Mouse (Mus musculus) CD4-positive naive resting alpha-beta T cell, adult 57 days (primary cell): ENCODE data around the gene Bcl2a1a. TPM values are rescaled to one million over a fixed set of nuclear protein-coding genes. Genes with fewer than 3 reads are reported as not detected.

Source experiments
- total RNA-seq: library from RNA; stranded (reverse); gene quantifications from one replicate; pipeline ENCODE4 v1.2.4, GENCODE M21; 2023

Gene Bcl2a1a
- 13.5 TPM for total RNA-seq

DNA sequence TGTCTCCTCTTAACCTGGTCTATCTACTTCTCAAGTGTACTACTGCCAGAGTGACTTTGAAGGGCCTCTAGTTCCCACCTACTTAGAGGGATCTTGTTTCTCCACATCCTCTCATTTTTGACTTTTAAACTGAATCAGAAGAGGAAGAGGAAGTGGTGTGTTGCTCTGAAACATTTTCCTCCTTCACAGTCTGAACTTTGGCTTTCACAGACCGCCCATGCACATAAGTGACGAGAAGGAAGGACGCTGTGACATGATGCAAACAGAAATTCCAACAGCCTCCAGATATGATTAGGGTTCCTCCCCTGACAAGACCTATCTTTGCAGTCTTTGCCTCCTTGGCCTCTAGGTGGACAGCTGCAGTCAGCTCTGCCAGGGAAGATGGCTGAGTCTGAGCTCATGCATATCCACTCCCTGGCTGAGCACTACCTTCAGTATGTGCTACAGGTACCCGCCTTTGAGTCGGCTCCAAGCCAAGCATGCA lies at the start of gene Bcl2a1a:
Gene Bcl2a1a (plus strand): TSS at position 231 of the 484 bp plus-strand sequence.

Other genes starting within 250 kb of the Bcl2a1a start
- 47.0 TPM for gene Mthfsl, start 236.6 kb upstream of the Bcl2a1a start, total RNA-seq
- 9.1 TPM for gene Bcl2a1d, start 225.0 kb upstream of the Bcl2a1a start, total RNA-seq
- not detected for gene Trim43c, start 117.7 kb upstream of the Bcl2a1a start, total RNA-seq
- not detected for gene Trim43b, start 135.9 kb downstream of the Bcl2a1a start, total RNA-seq
- 21.0 TPM for gene Bcl2a1b, start 242.3 kb downstream of the Bcl2a1a start, total RNA-seq
- gene Gm29094, start 242.5 kb downstream of the Bcl2a1a start, total RNA-seq = not detected